Mouse (Mus musculus) mature B cell (primary cell): ENCODE measurements around the gene Gkn2.

Experiments
- in situ Hi-C: fragments of 300-500 bp; cut with MboI; formaldehyde crosslinking; loops from 2 replicates; pipeline ENCODE4 v1.14.3; 2019

Gene Gkn2

DNA sequence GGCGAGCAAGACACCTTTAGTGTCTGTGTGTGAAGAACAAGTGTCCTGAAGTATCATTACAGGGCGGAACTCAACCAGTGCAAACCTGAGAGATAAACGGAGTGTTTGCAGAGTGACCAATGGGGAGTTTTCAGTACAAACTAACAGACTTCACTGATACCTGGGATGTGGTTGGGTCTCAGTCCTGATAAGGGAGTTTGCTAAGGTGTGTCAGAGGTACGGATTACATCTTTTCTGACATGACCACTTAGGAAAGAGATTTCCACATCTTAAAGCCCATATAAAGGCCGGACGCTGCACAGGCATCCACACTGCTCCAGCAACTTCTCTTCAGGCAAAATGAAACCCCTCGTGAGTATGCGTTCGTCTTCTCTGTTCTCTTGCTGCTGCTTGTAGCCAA, at the start of gene Gkn2:
TSS of gene Gkn2 (plus strand) at position 301 of the 400 bp plus-strand sequence.
- in situ Hi-C loops, result no loop called here

DNA sequence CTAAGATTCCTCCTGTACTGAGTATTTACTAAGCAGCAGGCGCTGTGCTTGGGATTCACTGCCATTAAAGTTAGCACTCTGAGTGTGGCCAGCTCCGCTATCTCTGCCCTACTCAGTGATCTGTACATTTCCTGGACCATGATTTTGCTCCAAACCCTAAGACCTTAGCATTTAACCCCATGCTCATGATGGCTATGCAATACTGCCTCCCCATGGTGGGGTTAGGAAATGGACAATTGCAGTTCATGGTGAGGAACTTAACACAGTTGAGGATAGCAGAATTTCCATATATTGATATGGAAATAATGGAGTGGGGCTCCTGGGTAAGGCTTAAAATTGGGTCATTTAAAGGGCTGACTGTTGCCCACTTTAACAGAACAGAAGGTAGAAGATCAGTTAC, 49.8 kb upstream of the Gkn2 start:
- in situ Hi-C loops, result loop anchor here (10.0 kb wide), 1 partner anchor 219 kb away; the partner anchor contains the start of gene D6Ertd527e

DNA sequence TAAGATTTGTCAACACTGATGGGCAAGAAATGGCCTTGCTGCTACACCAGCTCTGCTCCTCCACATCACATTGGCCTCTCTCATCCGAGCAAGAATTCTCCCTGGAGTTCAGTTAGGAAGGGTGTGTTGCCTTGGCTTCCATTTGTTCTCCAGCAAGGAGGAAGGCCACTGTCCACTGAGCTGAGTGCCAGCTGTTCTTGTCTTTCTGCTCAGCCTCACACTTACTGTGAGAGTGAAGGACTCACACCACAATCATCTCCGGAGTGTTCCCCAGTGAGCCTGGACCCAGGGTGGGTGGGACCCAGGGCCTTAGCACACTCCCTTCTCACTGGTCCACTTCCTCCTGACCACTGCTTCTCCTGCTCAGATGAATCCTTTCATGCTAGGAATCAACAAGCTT, 46.2 kb upstream of the Gkn2 start:
- in situ Hi-C loops, result loop anchor here (10.0 kb wide), 1 partner anchor 222 kb away; the partner anchor contains the start of gene D6Ertd527e

DNA sequence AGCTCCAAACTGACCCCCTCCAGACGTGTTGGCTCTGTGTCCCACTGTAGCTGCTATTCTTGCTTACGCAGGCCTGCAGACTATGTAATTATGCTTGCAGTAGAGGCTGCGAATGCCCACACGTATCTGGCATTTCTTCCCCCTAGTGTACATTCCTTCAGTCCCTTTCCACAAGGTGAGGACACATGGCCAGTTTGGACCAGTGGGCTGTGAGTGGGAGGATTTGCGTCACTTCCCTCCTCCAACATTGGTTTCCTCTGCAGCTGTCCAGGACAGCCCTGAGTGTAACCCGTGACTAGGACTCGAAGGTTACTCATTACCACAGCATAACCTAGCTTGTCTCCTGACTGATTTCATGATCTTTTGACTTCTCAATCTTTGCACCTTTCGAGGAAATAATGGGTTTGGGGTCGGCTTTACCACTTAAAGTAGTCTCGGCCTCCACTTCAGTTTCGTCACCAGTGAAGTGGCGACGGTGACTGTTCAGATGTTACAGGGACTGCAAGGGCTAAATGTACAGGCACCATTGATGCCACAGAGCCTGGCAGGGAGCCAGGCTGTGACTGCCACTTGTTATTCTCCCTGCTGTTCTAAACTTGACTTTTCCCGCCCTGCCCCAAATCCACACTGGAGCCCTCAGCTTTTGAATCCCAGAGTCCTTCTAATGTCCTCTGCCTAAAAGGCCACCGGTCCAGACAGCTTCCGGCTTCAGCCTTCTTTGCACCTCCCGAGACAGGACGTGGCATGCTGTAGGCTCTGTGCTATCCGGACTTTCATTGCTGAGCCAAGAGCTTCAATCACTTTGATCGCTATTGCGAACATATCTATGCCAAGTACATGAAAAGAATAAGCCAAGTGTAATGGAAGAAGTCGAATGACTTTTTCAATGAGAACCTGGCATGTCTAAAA, 44.6 kb upstream of the Gkn2 start:
- in situ Hi-C loops, result loop anchor here (10.0 kb wide), 1 partner anchor 224 kb away; the partner anchor contains the start of gene D6Ertd527e

DNA sequence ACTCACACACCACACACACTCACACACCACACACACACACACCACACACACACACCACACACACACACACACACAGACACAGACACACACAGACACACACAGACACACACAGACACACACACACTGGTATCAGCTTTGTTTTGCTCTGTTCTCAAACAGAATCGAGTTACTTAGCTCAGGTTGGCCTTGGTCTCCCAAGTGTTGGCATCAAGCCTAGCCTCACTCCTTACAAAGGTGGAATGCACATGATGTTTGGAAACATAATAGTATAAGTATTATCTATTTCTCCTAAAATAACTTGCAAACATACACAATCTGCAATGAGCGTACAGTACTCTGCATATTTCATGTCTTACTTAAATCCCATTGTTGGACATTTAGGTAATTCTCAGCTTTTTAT, 40.8 kb upstream of the Gkn2 start:
- in situ Hi-C loops, result no loop called here

DNA sequence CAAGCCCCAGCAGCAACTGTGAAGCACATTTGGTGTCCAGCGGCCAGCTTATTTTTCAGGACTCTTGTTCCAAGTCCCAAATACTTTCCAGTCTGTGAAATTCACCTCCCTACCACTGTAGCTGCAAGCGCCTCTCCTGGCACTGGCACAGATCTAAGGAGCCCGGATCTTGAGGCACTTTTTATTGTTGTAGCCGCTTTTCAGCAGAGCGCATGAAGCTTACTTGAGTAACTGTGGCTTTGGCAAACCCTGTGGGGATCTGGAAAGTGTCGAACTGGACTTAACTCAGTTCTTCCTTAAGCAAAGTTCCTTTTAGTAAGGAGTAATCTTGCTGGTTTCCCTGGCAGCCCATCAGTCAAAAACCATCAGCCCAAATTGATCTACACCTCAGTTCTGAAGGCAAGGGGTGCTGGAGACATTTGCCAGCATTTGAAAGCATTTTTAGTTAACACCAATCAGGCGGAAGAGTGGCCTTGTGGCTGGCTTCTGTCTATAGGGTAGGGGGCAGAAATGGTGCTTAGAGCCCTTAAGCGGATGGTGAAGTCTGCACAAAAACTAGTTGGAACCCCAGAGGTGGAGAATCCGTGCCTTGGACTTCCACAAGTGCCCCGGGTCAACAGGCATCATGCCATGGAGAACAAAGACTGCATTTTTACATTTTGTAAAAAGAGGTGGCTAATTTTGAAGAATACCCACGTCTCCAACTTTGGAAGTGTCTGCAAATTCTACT, 38.6 kb upstream of the Gkn2 start:
- in situ Hi-C loops, result no loop called here

DNA sequence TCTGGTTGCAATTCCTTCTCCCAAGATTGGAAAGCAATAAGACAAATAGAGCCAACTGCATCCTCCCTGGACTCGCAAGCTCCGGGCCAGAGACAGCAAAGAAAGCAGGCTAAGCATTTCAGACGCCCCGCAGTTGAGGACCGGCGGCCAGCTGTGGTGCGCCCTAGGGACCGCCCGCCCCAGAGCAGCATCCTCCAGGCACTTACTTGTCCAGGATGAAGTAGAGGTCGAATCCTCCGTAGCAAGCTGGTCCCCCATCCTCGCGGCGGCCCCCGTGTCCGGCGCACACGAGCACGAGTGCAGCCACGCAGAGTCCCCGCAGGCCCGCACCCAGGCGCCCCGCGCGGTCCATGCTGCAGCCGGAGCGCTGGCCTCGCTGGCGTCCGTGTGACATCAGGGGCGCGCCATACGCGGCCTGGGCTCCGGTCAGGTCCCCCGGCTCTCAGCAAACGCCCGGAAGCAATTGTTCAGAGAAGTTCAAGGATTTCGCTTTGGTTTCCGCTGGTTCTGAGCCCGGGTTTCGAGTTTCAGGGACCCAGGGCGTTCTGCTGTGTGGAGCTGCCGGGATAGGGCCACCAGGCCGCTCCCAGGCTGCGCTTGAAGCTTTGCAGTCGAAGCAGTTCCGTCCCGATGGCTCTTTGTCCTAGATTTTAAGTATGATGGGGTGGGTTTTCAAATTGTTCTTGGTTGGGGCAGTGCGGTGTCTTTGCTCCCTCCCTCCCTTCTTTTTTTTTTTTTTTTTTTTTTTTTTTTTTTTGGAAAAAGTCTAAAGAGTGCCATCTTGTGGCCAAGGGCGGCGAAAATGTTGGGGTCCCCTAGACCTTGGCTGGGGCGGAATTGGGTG, 37.8 kb upstream of the Gkn2 start, which contains the start of gene Antxr1:
TSS of gene Antxr1 (minus strand) at position 731 of the 844 bp plus-strand sequence.
- in situ Hi-C loops, result no loop called here

DNA sequence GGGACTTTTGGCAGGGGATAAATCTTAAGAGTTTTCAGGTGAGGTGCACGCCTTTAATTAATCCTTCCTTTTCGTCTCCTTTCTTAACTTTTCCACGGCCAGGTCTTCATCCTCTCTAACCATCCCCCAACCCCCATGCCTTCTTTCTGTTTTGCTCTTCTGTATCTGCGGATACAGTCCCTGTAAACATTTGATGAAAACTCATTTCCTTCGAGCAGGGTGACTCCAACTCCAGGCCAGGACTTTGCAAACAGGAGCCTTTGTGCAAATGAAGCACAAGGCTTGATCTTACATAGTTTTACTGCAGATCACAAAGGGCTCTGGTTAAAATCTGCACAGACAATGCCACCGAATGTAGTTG, 37.2 kb upstream of the Gkn2 start:
- in situ Hi-C loops, result no loop called here

DNA sequence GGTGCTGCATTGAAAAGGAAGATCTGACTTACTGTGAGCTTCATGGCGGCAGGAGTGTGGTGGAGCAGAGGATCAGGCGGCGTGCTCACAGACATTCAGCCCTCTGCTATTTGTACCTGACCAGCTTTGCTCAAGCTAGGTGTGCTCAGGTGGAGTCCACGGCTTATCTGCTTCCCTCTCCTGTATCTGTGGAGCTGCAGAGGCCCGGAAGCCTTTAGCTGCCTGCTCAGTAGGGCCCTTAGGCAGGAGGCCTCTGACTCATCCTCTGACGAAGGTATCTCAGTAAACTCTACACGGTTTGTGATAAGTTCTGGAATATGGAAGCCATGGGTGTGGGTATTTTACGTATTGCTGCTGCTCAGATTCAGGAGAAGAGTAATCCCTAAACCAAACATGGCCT, 22.3 kb upstream of the Gkn2 start, which contains the start of gene Gkn1:
TSS of gene Gkn1 (minus strand) at position 114 of the 400 bp plus-strand sequence.
- in situ Hi-C loops, result no loop called here

DNA sequence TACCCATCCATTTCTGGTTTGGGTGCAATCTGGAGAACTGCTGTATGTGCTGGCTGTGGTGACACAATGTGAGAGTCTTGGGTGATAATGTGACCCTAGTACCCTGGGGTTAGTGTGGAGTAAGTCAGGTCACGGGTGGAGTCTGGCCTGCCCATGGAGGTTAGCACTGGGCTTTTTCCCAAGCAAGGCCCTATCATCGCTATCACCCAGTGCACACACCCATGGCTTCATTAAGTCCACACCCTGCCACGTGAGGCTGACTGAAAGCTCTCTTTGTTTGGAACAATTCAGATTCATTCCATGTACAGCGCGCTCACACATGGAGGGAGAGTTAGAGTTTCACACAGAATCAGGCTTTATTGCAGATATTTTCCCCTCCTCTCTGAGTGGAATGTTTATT, 18.7 kb upstream of the Gkn2 start:
- in situ Hi-C loops, result no loop called here

DNA sequence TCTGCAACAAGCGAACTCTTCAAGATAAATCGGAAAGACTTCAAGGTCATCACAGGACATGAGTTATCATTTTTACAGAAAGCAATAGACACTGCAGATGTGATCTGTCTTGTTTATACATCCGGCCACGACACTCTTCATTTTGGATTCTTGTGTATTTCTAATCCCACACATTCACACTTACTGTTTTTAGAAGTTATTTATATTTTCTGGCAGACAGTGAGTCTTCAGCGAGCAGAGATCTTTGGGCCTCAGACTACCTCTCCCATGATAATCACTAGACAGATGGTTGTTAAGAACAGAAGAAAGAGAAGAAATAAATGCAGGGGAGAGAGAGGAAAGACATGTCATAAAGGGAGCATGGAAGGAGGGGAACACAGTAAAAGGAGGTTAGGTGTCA, 3.9 kb upstream of the Gkn2 start:
- in situ Hi-C loops, result no loop called here

DNA sequence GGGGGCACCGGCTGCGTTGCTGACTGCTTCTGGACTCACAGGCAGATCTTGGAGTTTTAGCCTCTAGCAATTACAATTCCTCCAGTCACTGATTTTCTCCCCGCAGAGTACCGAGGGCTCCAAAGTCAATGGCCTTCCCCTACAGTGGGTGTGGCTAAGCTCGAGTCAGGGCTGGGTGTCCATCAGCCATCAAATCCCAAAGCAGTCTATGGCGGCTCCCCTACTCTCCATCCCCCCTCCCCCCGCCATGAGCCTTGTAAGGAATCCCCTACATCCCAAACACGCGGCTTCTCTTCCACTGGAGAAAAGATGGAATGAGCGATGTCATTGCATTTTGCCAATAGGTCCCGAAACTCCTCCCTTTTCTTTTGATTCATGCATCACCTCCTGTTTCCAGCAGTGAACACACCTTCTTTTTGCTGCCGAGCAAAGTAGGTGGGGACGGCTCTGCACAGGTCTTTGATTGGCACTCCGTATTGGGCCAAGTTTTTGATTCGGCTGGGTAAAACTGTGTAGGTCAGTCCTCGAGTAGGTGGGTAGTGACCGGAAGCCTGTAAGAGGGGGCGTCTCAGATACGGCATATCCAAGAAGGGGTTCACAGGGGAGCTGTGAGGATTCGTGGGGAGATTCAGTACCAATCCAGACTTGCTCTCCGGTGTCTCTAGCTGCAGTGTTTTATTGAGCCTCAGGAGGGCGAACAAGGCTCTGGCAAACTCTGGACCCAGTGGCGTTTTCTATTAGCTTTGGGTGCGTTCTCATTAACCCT, 11.0 kb downstream of the Gkn2 start:
- in situ Hi-C loops, result no loop called here

DNA sequence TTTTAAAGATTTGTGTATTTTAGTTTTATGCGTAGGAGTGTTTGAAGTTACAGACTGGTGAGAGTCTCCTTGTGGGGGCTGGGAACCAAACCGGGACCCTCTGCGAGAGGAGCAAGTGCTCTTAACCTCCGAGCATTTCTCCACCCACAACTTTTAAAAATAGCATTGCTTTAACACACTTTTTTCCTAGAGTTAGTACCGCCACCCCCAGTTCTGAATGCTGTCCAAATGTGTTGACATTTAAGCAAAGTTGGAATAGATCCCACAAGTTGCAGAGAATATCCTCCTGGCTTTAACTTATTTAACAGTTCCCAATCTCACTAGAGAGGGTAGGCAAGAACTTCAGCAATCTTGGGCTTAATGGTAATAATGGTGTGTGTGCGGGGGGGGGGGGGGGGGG, 11.6 kb downstream of the Gkn2 start:
- in situ Hi-C loops, result no loop called here

DNA sequence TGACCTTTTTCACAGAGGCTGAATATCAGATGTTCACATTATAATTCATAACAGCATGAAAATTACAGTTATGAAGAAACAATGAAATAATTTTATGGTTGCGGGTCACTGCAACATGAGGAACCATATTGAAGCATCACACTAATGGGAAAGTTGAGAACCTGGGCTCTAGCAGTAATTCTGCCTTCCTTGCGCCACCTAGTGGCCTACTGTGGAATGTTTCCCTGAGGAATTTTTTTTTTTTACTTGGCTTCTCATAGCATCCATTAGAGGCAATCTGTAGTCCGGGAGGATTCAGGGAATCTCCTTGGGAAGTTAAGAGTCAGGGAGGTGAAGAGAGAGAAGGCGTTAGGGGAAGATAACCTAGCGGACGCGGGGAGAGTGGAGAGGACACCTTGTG, 13.0 kb downstream of the Gkn2 start:
- in situ Hi-C loops, result no loop called here

DNA sequence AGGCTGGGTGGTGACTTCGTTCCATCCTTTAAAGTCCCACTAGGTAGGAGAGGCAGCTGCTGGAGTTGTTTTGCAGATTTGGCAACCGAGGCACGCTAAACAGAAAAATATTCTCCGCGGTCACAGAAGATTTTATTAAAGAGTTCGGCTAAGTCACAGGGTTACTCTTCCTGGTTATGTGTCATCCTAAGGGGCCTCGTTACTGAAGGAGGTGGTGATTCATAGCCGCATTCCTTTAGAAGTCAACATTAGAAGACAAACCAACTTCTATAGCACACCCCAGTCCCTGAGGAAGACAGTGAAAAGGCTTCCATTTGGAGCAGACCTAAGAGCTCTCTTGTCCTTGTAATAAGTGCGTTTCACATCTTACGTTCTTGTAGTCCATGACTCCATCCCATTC, 13.5 kb downstream of the Gkn2 start:
- in situ Hi-C loops, result no loop called here

DNA sequence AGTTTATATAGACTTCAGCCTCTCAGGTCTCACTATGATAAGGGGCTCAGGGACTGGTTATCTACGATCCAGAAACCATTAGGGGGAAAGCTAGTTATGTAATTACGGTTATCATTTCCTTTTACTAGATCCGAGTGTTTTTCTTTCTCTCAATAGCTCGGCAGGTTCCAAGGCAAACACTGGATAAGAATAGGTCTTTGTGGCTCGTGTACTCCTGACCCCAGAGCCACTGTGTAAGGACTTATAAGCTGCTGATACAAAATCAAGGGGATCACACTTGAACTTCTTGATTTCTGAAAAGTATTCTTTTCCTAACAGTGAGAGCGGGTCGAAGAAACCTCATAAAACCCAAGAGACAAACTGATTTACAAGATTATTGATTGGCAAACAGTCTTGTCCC, 15.7 kb downstream of the Gkn2 start, which contains the start of gene Gkn3:
TSS of gene Gkn3 (minus strand) at position 59 of the 400 bp plus-strand sequence.
- in situ Hi-C loops, result no loop called here

DNA sequence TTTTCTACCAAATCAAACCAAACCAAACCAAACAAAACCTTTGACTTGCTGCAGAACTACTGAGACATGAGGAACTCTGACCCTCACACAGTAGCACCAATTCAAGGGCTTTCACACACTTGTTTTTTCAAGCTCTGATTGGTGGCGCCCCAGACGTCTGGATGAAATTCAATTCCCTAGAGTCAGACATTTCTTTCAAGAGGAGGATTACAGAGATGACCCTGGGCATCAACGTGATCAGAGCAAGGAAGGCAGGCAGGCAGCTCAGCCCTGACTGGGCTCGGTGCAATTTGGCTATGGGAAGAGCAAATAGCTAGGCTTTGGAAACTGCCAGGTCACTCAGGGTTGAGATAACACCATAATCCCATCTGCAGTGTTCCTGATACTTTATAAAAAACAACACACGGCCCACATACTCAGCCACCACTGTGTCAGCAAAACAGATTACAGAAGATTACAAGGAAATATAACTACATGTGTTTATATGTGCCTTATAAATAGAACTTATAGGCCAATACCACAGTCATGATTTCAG, 16.4 kb downstream of the Gkn2 start:
- in situ Hi-C loops, result no loop called here

DNA sequence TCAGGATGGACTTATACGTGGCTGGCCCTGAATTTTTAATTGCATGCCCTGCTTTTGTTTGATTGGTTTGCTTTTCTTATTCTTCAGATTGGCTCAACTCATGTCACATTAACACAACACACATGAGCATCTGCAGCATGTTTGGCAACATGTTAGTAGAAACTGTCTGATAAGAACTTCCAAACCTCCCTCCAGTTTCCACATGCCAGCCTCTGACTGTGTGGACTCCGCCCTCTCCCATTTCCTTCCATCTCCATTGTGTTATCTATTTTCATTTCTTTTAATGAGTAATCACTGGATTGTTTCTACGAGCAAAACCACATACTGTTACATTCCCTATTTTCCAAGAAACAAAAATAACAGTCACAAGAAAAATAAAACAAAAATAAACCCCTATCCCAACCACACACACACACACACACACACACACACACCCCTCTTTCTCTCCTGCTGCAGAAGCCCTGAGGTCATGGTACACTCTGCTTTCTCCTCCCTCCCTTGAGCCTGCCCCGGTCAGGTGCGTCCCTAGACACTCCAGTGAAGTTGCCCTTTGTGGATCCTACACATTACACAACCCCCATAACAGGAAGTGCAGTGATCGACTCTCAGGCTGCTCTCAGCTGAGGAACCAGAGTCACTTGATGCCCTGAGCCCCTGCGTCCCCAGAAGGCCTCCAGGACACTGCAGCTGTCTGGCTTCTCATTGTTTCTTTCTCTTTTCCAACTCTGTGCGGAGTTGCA, 20.5 kb downstream of the Gkn2 start:
- in situ Hi-C loops, result no loop called here

DNA sequence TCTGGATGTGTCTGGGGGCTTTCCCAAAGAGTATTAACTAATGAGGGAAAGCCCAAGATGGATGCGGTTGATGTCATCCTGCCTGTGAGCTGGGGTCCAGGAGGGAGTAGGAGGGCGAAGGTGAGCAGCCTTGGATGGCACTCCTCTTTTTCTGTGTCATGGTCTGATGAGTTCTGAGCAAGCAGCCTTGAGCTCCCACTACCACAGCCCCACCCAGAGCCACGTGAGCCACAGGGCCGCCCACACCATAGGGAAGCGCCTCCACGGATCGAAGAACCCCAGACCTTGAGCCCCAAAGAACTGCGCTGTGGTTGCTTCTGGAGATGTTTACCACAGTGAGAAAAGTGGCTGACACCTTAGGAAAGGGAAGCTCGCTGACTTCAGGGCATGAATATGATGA, 21.6 kb downstream of the Gkn2 start:
- in situ Hi-C loops, result loop anchor here (5.0 kb wide), 1 partner anchor 273 kb away; no protein-coding TSS in a partner anchor

DNA sequence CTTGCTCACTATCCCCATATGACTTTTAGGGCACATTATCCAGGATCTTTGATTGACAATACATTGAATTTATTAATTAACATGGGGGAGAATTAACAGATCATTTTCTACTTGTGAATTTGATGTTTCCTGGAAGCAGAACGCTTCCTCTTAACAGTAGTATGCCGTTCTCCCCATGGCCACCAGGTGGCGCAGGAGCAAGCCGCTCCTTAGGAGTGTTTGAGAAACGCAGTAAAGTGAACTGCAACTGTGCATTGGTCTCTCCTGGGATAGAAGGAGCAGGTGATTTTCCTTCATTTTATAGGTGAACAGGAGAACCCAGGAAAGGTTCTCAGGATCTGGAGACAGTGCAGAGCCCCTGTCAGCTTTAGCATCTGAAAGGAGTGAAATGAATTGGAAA, 26.0 kb downstream of the Gkn2 start:
- in situ Hi-C loops, result loop anchor here (5.0 kb wide), 1 partner anchor 268 kb away; no protein-coding TSS in a partner anchor
